Mouse (Mus musculus) liver, embryonic 16.5 days (tissue): ENCODE data around the gene Scarb1. TPM values are rescaled to one million over a fixed set of nuclear protein-coding genes. Genes with fewer than 3 reads are reported as not detected.

Experiments used
- ATAC-seq: fragments of 200-750 bp; cut with Nextera tagmentation; 2 replicates; pipeline ENCODE4 v1.8.0; 2017; ENCODE audit warnings: low read depth, mild to moderate bottlenecking, moderate number of reproducible peaks, moderate library complexity
- H3K27ac ChIP-seq: fragments of 300-500 bp; sonication (generic); 2 replicates; pipeline ENCODE4 v1.5.1; 2014; ENCODE audit warnings: mild to moderate bottlenecking, low read length
- H3K27me3 ChIP-seq: fragments of 300-500 bp; sonication (generic); 2 replicates; pipeline ENCODE4 v1.6.1; 2014; ENCODE audit warnings: low read depth, low read length, mixed read lengths; ENCODE audit not compliant: control insufficient read depth, insufficient read depth
- H3K36me3 ChIP-seq: fragments of 300-500 bp; sonication (generic); 2 replicates; pipeline ENCODE4 v1.6.1; 2014; ENCODE audit warnings: mild to moderate bottlenecking; ENCODE audit not compliant: control insufficient read depth, insufficient read depth
- H3K4me1 ChIP-seq: fragments of 300-500 bp; sonication (generic); 2 replicates; pipeline ENCODE4 v1.6.1; 2014; ENCODE audit warnings: low read depth, low read length, mixed read lengths; ENCODE audit not compliant: control insufficient read depth
- H3K4me2 ChIP-seq: fragments of 300-500 bp; sonication (generic); 2 replicates; pipeline ENCODE4 v1.6.1; 2014; ENCODE audit warnings: low read depth, low read length, mixed read lengths
- H3K4me3 ChIP-seq: fragments of 300-500 bp; sonication (generic); 2 replicates; pipeline ENCODE4 v1.5.1; 2014; ENCODE audit warnings: low read depth, mild to moderate bottlenecking, low read length
- H3K9ac ChIP-seq: fragments of 300-500 bp; sonication (generic); 2 replicates; pipeline ENCODE4 v1.6.1; 2014; ENCODE audit warnings: low read depth, low read length
- H3K9me3 ChIP-seq: fragments of 300-500 bp; sonication (generic); replicated peaks from 2 replicates; pipeline ENCODE4 v1.6.1; 2016; ENCODE audit warnings: low read length; ENCODE audit not compliant: control insufficient read depth
- WGBS: fragments of 180-500 bp; shearing (Covaris S2); extraction: QIAGEN DNeasy Blood & Tissue Kit; methylation state at CpG from one replicate; pipeline ENCODE4 v1.1.7; 2014; ENCODE audit not compliant: insufficient replicate concordance; 5-methylcytosine and 5-hydroxymethylcytosine counted together
- polyA plus RNA-seq: library from polyadenylated mRNA; unstranded; fragments of >200 nt; fragmentation: Nextera tagmentation; extraction: Ambion mirVana; gene quantifications from 2 replicates; pipeline ENCODE4 v1.2.1, GENCODE M21; 2015

The Scarb1 gene
- polyA plus RNA-seq, 1 experiment from 2014 or later = 89.5 TPM

DNA sequence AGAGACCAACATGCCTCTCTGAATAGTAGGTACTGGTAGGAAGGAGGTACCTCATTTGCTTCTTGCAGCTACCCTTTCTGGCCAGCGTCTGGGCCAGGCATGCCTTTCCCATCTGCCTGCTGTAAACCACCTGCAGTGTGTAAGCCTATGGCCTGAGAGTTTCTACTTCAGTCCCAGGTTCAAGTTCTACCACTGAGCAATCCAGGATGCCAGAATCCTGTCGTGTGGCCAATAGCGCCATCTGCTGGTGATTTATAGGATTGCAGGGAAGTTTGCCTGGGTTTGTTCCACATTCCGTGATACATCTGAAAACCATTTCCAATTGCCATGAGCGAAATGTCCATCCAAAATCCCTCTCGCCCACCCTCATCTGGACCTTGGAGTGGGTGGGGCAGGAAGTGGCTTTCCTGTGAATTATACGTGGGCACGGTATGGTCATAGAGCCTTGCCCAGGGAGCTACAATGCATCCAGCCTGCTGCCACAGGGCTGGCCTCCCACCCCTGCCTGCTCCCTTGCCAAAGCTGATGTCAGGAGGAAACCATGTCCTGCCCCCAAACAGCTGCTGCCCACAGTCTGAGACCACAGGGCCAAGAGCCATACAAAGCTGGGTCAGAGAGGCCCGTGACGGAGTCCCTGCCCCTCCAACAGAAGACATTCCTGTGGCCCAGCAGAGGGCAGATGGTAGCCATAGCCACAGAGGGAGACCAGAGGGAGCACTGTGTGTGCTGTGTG lies 72.7 kb downstream of the Scarb1 start:
- Histone ChIP-seq H3K4me3 (no peak overlapping the region), H3K27ac (no peak overlapping the region), H3K4me1 (peaks cover 6% of the 10 kb centered on the region), H3K9ac (no peak overlapping the region), H3K9me3 (0 out of 2 replicates have a peak, but pooled peaks cover 2% of the 10 kb centered on the region), H3K4me2 (peak overlapping the region; percentile 34), H3K36me3 (no peaks in the 10 kb centered on the region), H3K27me3 (peaks cover 4% of the 10 kb centered on the region; the same call in 1 of the 2 replicates)
- no peak for ATAC-seq
- WGBS = 15% methylated on average over 10 of the region's 10 CpGs

DNA sequence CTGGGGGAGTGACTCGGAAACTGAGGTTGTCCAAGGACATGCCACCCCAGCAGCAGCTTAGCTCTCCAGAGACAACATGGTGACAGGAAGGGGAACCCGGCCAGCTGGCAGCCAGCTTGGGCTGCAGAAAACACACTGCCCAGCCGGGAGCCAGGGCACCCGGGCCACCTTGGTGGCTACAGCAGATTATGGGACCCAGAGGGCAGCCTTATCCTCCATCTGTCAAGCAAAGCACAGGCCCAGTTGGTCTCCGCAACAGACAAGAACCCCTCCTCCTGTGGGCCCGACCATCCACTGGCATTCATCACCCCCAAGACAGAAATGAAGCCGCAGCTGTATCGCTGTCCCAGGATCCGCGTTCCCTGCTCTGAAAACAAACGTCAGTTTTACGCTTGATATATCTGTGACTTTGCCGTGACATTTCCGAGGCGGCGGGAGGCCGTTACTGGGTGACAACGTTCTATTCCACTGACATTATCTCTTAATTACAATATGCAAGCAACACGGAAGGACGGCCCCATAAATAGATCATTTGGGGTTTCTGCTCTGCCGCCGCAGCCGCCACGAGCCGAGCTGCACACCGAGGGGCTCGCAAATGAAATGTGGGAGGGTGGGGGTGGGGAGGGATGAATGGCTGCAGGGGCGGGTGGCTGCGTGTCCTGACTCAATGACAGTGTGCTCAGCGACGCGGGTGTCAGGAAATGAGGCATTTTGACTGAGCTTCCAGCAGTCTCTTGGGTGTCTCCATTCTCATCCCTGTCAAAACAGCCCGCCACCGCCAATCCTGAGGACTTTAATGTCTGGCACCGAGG lies 73.5 kb downstream of the Scarb1 start:
- Histone ChIP-seq H3K9me3 (0 out of 2 replicates have a peak, but pooled peaks cover 2% of the 10 kb centered on the region), H3K9ac (no peak overlapping the region), H3K4me3 (0 out of 2 replicates have a peak overlapping the region, but pooled peaks have one; percentile 2), H3K36me3 (no peaks in the 10 kb centered on the region), H3K27ac (no peak overlapping the region), H3K4me1 (peaks cover 6% of the 10 kb centered on the region), H3K4me2 (peak overlapping the region; percentile 34), H3K27me3 (peaks cover 4% of the 10 kb centered on the region; the same call in 1 of the 2 replicates)
- 35% methylated on average over 35 of the region's 35 CpGs for WGBS
- ATAC-seq = no peak

DNA sequence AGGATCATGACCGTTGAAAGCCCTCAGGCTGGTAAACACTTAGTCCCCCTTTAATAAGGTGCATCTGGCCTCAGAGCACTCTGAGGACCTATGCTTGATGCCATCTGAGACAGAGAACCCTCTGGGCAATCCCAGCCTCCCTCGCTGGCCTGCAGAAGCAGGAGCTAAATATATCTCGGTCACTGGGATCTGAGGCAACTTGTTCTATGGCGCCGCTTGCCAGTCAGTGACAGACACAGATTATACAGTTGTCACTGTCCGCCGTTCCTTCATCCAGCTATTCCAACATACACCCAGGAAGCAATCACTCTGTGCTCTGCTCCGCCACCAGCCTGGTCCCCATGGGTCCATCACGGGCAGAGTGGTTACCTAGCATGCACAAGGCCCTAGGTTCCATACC lies 74.8 kb downstream of the Scarb1 start:
- no peak for ATAC-seq
- Histone ChIP-seq H3K27ac (no peak overlapping the region), H3K4me1 (peaks cover under 1% of the 10 kb centered on the region), H3K4me2 (no peak overlapping the region), H3K9me3 (0 out of 2 replicates have a peak, but pooled peaks cover 2% of the 10 kb centered on the region), H3K4me3 (no peak overlapping the region), H3K27me3 (peaks cover 4% of the 10 kb centered on the region; the same call in 1 of the 2 replicates), H3K36me3 (no peaks in the 10 kb centered on the region), H3K9ac (no peak overlapping the region)
- WGBS = 69% methylated on average over 9 of the region's 9 CpGs

DNA sequence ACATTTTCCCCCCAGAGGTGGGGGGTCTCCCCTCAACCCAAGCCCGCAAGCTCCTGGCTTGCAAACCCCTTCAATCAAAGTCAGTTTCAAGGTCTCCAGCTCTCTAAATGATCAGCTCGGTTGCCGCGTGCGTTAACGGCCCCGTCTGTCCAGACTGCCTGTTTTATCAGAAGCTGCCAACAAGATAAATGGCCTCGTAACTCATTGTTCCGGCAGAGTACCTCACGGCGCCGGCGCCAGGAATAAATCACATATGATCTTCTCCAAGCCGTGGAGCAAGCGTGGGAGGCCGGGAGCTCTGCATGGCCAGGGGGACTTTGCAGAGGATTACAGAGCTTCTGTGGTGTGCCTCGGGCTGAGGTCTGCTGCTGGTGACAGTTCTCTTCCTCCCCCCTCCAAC lies 76.2 kb downstream of the Scarb1 start:
- Histone ChIP-seq H3K4me2 (no peak overlapping the region), H3K36me3 (no peaks in the 10 kb centered on the region), H3K4me3 (no peak overlapping the region), H3K27ac (no peak overlapping the region), H3K9ac (no peak overlapping the region), H3K4me1 (no peaks in the 10 kb centered on the region), H3K9me3 (no peaks in the 10 kb centered on the region), H3K27me3 (peaks cover 4% of the 10 kb centered on the region; the same call in 1 of the 2 replicates)
- no peak for ATAC-seq
- WGBS = 12% methylated on average over 17 of the region's 17 CpGs

DNA sequence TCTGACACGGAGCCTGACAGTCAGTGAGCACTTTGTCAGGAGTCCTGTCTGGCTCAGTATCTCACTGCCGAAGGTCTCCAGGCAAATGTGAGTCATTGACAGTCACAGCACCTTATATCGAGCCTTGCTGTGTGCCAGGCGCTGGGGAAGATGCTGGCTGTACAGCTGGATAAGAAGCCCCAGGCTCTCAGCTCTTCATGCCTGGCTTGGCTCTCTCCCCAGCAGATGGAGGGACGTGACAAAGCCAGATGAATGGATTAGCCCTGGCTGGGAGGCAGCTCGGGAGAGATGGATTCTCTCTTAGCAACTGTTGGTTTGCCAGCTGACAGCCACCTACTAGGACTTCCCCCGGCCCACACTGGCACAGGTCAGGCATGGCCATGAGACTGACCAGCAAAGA lies 78.3 kb downstream of the Scarb1 start:
- Histone ChIP-seq H3K9me3 (no peaks in the 10 kb centered on the region), H3K27ac (no peak overlapping the region), H3K36me3 (no peaks in the 10 kb centered on the region), H3K4me3 (no peak overlapping the region), H3K4me1 (no peaks in the 10 kb centered on the region), H3K4me2 (no peak overlapping the region), H3K27me3 (no peaks in the 10 kb centered on the region), H3K9ac (no peak overlapping the region)
- 42% methylated on average over 7 of the region's 7 CpGs for WGBS
- ATAC-seq = no peak

DNA sequence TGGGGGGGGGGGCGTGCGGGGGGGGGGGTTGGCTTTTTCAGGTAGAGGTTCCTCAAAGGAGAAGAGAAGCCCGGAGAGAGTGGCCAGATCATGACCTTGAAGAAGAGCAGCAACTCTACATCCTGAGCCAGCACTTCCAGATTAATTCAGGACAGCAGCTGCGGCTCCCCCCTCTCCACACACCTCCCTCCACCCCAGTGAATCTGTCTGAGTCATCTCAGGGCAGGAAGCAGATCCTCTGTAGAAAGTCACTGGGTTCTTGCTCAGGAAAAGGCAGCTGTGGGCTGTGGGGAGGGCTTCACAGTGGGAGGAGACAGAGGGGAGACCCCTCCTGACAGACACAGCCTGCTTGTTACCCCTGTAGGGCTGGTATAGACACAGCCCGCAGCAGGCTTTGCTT lies 87.0 kb downstream of the Scarb1 start:
- no peaks in the 10 kb centered on the region; the same call in 1 of the 2 replicates for H3K4me1 ChIP-seq
- no peak for ATAC-seq
- no peak overlapping the region for H3K27ac ChIP-seq
- no peaks in the 10 kb centered on the region for H3K27me3 ChIP-seq
- no peaks in the 10 kb centered on the region for H3K9me3 ChIP-seq
- H3K9ac ChIP-seq = no peak overlapping the region
- no peaks in the 10 kb centered on the region for H3K36me3 ChIP-seq
- no peak overlapping the region for H3K4me3 ChIP-seq
- no peak overlapping the region for H3K4me2 ChIP-seq
- 37% methylated on average over 5 of the region's 5 CpGs for WGBS

DNA sequence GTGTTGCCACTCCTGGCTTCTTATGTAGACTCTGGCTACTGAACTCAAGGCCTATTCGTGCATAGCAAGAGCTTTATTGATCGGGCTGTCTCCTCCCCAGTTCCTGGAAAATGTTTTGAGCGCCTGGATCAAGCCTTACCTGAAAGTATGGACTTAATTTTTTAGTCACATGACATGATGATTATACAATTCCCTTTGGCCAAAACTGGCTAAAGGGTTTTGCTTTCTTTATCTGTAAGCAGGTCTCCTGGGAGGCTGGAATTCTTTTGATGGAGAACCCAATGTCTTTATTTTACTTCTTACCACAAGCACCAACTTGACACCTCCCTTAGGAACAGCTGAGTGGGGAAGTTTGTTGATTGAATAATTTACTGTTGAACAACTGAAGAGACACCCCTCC lies 87.4 kb downstream of the Scarb1 start:
- no peaks in the 10 kb centered on the region for H3K36me3 ChIP-seq
- no peaks in the 10 kb centered on the region; the same call in 1 of the 2 replicates for H3K4me1 ChIP-seq
- WGBS = 63% methylated on average over 3 of the region's 3 CpGs
- no peak overlapping the region for H3K4me3 ChIP-seq
- no peaks in the 10 kb centered on the region for H3K9me3 ChIP-seq
- H3K27ac ChIP-seq = no peak overlapping the region
- no peaks in the 10 kb centered on the region for H3K27me3 ChIP-seq
- no peak overlapping the region for H3K4me2 ChIP-seq
- H3K9ac ChIP-seq = no peak overlapping the region
- no peak for ATAC-seq

DNA sequence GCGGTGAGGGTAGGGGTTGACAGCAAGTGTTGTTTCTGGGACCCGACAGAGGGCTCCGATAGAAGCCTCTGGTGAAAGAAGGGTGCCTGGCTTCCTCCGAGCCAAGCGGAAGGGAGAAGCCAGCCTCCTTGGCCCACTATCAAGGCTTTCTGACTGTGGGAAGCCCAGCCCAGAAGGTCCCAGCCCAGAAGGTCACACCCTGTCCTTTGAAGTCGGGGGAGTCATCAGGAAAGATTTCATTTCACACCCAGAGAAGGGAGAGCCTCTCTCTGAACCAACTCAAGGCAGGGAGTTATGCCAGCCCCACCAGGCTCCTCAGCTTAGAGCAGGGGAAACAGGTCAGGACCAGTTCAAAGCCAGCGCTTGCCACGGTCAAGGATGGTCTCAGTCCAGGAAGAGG lies 88.2 kb downstream of the Scarb1 start:
- H3K9me3 ChIP-seq = no peaks in the 10 kb centered on the region
- ATAC-seq = no peak
- no peaks in the 10 kb centered on the region for H3K36me3 ChIP-seq
- no peak overlapping the region for H3K4me2 ChIP-seq
- H3K4me1 ChIP-seq = no peaks in the 10 kb centered on the region; the same call in 1 of the 2 replicates
- no peak overlapping the region for H3K27ac ChIP-seq
- no peaks in the 10 kb centered on the region for H3K27me3 ChIP-seq
- H3K9ac ChIP-seq = no peak overlapping the region
- H3K4me3 ChIP-seq = no peak overlapping the region
- WGBS = 62% methylated on average over 8 of the region's 8 CpGs
